Mouse (Mus musculus) retina, postnatal 7 days (tissue): Measurements from ENCODE around the gene Scn4a.

Experiments used
- DNase-seq: peaks from one replicate; pipeline ENCODE4 v3.0.0-alpha.2; 2012; ENCODE audit warnings: low read depth, low spot score

Scn4a gene

DNA sequence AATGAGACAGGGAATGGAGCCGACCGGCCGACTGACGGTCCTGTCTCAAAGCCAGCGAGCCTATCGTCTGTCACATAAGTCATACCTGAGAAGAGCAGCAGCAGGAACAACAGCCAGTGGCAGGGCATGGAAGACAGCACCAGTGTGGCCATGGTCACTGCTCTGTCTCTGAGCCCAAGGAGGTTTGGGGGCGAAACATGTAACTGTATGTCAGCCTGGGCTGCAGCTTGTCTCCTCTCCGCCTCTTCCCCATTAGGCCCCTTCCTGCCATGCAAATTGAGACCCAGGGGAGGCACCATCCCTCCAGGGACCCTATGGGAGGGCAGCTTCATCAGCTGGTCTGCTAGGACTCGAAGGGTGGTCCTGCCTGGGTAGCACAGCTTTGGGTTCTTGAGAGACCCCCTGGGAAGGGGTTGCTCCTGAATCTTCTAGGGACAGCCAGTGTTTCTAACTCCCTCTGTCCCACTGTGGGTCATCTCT, 38.7 kb downstream of the Scn4a start, which contains the start of gene Cd79b:
Gene Cd79b, minus strand, starts transcription at position 430 of the 480 bp plus-strand sequence.
- no peak for DNase-seq

GRCm38 (mm10) chr11:106313533-106313932, 39.6 kb downstream of the Scn4a start:
- DNase-seq: no peak

DNA sequence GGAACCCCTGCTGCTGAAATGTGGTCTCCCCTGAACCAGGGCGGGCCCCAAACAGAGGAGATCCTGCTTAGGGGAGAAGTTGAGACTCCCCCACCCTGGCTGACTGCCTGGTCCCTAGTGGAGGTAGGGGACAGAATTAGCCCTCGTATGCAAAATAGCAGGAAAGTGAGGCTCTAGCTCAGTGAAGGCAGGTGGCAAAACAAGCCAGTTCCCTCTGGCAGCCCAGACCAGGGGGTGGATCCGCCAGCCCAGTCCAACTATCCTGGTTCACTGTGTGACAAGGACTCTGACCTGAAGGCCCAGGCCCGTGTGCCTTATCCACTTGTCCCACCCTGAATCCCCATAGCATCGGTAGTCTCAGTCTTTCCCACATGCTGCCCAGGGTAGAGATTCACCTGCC, 43.0 kb downstream of the Scn4a start:
- no peak for DNase-seq

DNA sequence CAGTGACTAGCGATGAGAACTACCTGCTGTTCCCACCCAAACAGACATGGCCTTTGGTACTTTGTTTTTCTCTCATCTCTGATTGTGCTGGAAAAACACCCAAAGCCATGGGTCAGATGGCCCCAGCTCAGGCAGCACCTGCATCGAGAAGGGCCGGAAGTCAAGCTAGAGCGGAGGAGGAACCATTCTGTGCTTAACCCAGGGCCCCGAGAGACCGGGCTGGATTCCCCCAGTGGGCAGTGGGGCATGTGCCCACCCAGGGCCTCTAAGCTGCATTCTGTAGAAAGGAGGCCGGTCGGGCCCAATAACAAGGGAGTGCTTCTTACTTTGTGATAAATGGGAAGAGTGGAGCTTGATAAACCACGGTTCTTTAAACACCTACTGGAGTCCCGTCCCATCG, 44.9 kb downstream of the Scn4a start:
- DNase-seq: no peak

GRCm38 (mm10) chr11:106307432-106307831, 45.7 kb downstream of the Scn4a start:
- DNase-seq: no peak

DNA sequence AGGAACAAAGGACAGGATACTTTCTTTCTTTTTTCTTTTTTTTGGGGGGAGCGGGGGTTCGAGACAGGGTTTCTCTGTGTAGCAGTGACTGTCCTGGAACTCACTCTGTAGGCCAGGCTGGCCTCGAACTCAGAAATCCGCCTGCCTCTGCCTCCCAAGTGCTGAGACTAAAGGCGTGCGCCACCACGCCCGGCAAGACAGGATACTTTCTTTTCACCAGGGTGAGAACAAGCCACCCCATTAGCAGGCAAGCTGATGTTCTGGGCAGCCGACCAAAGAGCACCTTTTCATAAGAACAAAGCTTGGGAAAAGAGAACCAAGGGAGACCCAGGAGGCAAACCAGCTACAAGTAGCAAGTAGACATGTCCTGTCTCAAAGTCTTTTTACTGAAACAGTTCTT, 46.3 kb downstream of the Scn4a start:
- no peak for DNase-seq

DNA sequence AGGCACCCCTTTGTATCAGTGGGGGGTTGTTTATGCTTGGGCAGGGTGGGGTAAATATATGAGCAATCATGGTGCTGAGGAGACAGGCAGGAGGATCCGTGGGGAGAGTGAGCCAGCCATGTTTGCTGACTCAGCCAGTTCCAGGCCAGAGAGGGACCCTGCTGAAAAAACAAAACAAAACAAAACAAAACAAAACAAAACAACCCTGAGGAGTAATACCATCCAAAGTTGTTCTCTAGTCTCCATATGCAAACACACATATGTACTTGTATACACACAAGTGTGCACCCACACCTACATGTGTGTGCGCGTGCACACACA, 47.1 kb downstream of the Scn4a start:
- DNase-seq: no peak

DNA sequence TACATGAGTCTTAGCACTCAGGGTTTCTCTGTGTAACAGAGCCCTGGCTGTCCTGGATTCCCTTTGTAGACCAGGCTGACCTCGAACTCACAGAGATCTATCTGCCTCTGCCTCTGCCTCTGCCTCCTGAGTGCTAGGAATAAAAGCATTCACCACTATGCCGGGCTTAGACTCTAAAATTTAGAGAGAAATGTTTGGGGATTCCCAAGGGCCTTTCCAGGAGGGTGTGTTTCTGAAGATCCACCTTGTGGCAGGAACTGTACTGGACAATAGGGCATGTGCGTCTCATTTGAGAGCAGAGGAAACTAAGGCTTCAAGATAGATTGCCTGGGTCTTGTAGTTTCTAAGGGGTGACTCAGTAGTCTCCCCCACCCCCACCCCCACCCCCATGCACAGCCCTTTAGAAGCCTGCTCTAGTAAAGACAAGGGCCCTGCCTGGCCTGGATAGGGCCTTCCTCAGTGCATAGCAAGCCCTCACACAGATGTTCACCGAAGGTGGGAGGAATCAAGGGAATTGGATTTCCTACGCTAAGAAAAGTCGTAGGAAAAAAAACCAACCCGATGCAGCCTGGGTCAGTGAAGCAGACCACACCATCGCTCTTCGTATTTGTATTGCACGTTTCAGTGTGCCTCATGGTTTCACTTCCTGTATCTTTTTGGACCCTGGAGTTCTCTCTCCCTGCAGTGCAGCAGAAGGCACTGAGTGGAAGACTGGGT, 47.6 kb downstream of the Scn4a start:
- DNase-seq: no peak

DNA sequence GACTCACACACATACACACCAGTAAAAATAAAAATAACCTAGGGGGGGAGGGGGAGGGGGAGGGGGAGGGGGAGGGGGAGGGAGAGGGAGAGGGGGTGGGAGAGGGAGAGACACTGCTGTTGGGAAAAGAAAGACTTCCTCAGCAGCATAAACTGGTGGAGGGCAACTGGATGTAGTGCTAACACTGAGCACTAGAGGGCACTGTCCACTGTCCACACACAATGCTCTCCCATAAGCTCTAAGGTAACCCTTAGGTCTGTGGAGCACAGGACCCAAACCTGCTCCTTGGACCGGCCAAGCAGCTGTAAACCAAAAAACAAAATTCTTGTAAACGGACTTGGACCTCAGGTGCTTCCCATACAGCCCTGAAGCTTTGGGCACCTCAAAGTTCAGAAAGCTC, 50.5 kb downstream of the Scn4a start:
- peak; percentile 57 for DNase-seq

GRCm38 (mm10) chr11:106301765-106302164, 51.3 kb downstream of the Scn4a start, which contains the start of gene Gh:
TSS of gene Gh (minus strand) at chr11:106301865.
- no peak for DNase-seq

GRCm38 (mm10) chr11:106291861-106292260, 61.2 kb downstream of the Scn4a start:
- no peak for DNase-seq

- no peak for DNase-seq
Observed at GRCm38 (mm10) chr11:106290376-106290775, 62.7 kb downstream of the Scn4a start.

DNA sequence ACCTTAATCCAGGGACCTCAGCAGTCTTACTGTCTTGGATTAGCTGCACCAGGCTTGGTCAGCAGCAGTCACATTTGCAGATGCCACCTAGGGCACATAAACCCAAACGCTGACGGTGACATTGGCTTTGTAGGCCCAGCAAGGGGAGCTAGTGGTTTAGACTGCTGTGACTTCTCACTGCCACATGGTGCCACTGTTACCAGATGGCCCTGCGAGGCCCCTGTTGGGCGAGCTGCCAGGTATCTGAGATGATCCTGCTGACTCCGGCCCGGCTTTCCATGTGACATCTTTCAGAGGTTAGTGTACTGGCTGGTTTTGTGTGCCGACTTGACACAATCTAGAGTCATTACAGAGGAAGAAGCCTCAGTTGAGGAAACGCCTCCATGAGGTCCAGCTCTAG, 63.7 kb downstream of the Scn4a start:
- peak; percentile 81 for DNase-seq

DNA sequence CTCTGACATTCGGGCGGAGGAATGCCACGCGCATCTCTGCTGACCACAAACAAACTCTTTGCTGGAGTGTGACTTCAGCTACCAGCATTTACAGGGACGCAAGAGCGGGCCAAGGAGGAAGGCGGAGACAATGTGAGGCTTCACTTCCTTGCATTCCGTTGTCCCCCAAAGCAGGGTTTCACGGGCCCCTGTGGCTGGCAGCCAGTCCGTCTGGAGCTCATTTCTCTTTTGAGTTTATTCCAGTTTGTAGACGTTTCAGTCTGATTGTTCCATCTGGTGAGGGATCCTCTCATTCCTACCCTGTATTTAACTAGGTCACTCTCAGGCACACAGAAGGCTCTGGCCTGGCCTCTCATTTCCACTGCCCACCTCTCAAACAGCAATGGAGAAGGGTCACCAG, 66.1 kb downstream of the Scn4a start:
- no peak for DNase-seq

GRCm38 (mm10) chr11:106286206-106286605, 66.9 kb downstream of the Scn4a start:
- DNase-seq: no peak

DNA sequence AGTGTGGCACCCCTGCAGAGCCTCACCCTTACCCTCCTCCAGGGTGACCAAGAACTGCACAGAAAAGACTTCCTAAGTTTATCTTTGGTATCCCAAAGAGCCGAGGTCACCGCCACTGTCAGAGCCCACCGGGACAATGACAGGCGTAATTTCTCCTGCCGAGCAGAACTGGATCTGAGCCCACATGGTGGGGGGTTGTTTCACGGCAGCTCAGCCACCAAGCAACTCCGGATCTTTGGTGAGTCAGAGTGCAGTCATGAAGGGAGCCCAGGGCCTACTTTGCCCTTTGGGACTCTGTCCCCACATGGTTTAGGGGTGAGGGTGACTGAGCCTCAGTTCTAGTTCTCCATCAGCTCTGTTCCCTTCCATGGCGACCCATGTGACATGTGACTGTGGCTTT, 69.0 kb downstream of the Scn4a start:
- DNase-seq: no peak

DNA sequence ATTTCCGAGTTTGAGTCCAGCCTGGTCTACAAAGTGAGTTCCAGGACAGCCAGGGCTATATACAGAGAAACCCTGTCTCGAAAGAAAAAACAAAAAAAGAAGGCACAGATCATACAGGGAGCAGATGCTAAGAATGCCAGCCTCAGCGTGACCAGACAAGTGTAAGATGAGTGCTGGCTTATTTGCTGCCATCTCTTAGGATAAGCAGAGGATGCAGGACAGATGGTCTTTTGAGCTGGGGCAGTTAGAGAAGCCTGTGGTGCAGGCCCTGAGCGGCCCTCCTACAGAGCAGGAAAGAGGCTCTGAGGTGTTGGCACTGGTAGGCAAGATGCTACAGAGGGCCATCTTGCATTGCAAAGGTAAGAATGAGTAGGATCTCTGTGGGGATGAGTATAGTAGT, 69.7 kb downstream of the Scn4a start:
- DNase-seq: no peak

- no peak for DNase-seq
Observed at GRCm38 (mm10) chr11:106282452-106282851, 70.6 kb downstream of the Scn4a start.

GRCm38 (mm10) chr11:106276454-106276853, 76.6 kb downstream of the Scn4a start, which contains the start of gene Tcam1:
TSS of gene Tcam1 (plus strand) at chr11:106276672.
- DNase-seq: peak; percentile 93

- DNase-seq: no peak
Observed at GRCm38 (mm10) chr11:106274971-106275411, 78.1 kb downstream of the Scn4a start.

- no peak for DNase-seq
Observed at GRCm38 (mm10) chr11:106274374-106274773, 78.7 kb downstream of the Scn4a start.

GRCm38 (mm10) chr11:106273811-106274210, 79.3 kb downstream of the Scn4a start:
- no peak for DNase-seq

DNA sequence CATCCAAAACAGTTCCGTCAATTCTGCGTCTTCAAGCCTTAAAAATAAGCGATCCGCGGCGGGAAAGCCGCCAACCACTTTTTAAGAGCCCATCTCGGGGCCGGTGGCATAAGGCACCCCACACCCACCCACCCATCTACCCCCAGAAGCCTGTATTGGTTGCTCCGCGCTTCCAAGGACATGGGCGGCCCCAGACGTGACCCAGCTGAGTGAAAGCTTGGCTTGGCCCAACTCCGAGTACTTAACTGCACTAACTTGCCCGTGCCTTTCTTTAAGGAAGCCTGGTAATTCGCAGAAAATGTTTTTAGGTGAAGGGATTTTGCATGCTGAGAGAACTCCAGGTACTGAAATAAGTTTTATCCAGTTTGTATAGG, 79.8 kb downstream of the Scn4a start:
- DNase-seq: no peak
